In the genomic region with DNA sequence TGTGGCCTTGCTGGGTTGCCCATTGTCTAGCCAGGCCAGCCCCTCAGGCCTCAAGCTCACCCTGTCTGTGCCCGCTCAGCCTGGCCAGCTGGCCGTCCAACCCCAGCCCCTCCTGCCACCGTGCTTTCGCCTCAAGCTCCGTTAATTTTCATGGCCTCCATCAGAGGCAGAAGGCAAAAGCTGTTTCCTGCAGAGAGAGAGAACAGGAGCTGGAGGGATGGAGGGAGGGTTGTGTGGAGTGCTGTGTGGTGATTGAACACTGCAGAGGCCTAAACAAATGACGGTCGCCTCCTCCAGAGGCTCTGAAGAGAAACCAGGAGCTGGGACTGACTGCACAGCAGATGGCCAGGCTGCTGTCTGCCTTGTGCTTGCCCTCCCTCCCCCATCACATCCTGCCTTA, we compare ENCODE assay signal across 8 mouse cellular contexts.
DNase-seq lines count a peak whose midpoint lies in the region; ATAC-seq and TF ChIP-seq lines count a peak whose summit lies in the region.

No protein-coding gene starts in this region.

- H3K4me2 ChIP-seq in hindbrain, postnatal 0 days (ENCODE audit: low read depth, low read length) = no peak overlapping the region
- no peak overlapping the region for H3K4me2 ChIP-seq in neural tube, embryonic 15.5 days

- WGBS in forebrain, embryonic 10.5 days = 67% methylated on average over 7 of the region's 7 CpGs
- WGBS in hindbrain, postnatal 0 days = 11% methylated on average over 7 of the region's 7 CpGs
- WGBS in neural tube, embryonic 15.5 days = 14% methylated on average over 7 of the region's 7 CpGs

- no peak overlapping the region for H3K9ac ChIP-seq in hindbrain, postnatal 0 days (replicated peaks; ENCODE audit: low read length)
- H3K9ac ChIP-seq in neural tube, embryonic 15.5 days (replicated peaks) = no peak overlapping the region

- no peaks in the 10 kb centered on the region for H3K9me3 ChIP-seq in forebrain, embryonic 10.5 days
- no peaks in the 10 kb centered on the region for H3K9me3 ChIP-seq in hindbrain, postnatal 0 days (ENCODE audit: low read length)
- H3K9me3 ChIP-seq in neural tube, embryonic 15.5 days (replicated peaks) = no peaks in the 10 kb centered on the region

- H3K27ac ChIP-seq in forebrain, embryonic 10.5 days = peak overlapping the region; percentile 62
- H3K27ac ChIP-seq in hindbrain, postnatal 0 days = peak overlapping the region; percentile 80
- H3K27ac ChIP-seq in neural tube, embryonic 15.5 days (replicated peaks) = peak overlapping the region; percentile 81

- H3K4me1 ChIP-seq in forebrain, embryonic 10.5 days = peaks cover 67% of the 10 kb centered on the region
- peaks cover 35% of the 10 kb centered on the region for H3K4me1 ChIP-seq in hindbrain, postnatal 0 days (ENCODE audit: insufficient read depth, low read length)
- peaks cover 92% of the 10 kb centered on the region for H3K4me1 ChIP-seq in neural tube, embryonic 15.5 days

- peak; percentile 51 to 58 for DNase-seq in layer of hippocampus, adult 8-10 months (ENCODE audit: low spot score in 2 of 2)
- no peak for DNase-seq in layer of hippocampus, postnatal 10 days (ENCODE audit: low spot score in 2 of 2)
- no peak for DNase-seq in forebrain, embryonic 10.5 days (ENCODE audit: extremely low spot score, low spot score)
- DNase-seq in hindbrain, postnatal 0 days (ENCODE audit: low spot score) = peak; percentile 64
- DNase-seq in urinary bladder, postnatal 25 days (ENCODE audit: low spot score) = no peak
- DNase-seq in embryo, embryonic 10 days (ENCODE audit: low spot score) = no peak
- no peak for DNase-seq in T-cell, adult 2 months (ENCODE audit: low spot score)

- peak; percentile 80 for ATAC-seq in hindbrain, postnatal 0 days
- peak; percentile 39 for ATAC-seq in neural tube, embryonic 15.5 days (ENCODE audit: low FRiP score)

- H3K36me3 ChIP-seq in forebrain, embryonic 10.5 days (replicated peaks) = peaks cover 95% of the 10 kb centered on the region
- peaks cover 8% of the 10 kb centered on the region for H3K36me3 ChIP-seq in hindbrain, postnatal 0 days (ENCODE audit: insufficient read depth, low read length)
- H3K36me3 ChIP-seq in neural tube, embryonic 15.5 days = no peaks in the 10 kb centered on the region

- no peaks in the 10 kb centered on the region for H3K27me3 ChIP-seq in forebrain, embryonic 10.5 days (ENCODE audit: poor library complexity, severe bottlenecking)
- no peaks in the 10 kb centered on the region for H3K27me3 ChIP-seq in hindbrain, postnatal 0 days (ENCODE audit: insufficient read depth, low read length)
- no peaks in the 10 kb centered on the region for H3K27me3 ChIP-seq in neural tube, embryonic 15.5 days (replicated peaks)

- H3K4me3 ChIP-seq in forebrain, embryonic 10.5 days = no peak overlapping the region
- H3K4me3 ChIP-seq in hindbrain, postnatal 0 days (ENCODE audit: low read length) = no peak overlapping the region
- no peak overlapping the region for H3K4me3 ChIP-seq in neural tube, embryonic 15.5 days (replicated peaks)

- no peak for TF ChIP-seq CTCF in hindbrain, postnatal 0 days (IDR thresholded peaks at IDR 0.05; ENCODE audit: low read depth)

Comparison
In these comparisons a context has a peak if more than half of its experiments do, and no peak if none do; other contexts are left out.
1. DNase-seq: peak in layer of hippocampus, adult 8-10 months (2 of 2) and hindbrain, postnatal 0 days (single experiment); none in layer of hippocampus, postnatal 10 days (0 of 2), forebrain, embryonic 10.5 days (single experiment), urinary bladder, postnatal 25 days (single experiment), embryo, embryonic 10 days (single experiment) and T-cell, adult 2 months (single experiment).
2. Peak in every context shown above with its lines, with median percentiles within 50 percentile points of each other: H3K27ac ChIP-seq.